Mouse (Mus musculus): ENCODE data around the gene Pde1c.

DNA sequence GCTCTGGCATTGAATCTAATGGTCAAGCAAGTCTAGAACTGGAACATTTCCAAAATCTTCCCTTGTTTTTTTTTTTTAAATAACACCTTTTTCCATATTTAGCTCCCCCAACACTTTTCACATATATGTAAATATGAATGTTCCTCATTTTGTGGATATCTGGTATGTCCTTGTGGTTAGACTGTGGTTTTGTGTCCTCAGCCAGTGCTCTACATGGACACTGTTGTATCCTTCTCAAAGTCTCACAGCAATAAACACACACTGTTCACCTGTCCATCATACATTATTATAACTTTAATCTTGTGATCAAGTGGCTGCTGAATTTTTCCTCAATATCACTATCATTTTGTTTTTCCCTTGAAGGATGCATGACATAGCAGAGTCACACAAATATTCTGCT, 34.2 kb downstream of the Pde1c start:
- TF ChIP-seq CTCF (IDR thresholded peaks at IDR 0.05) (no peak), POLR2A (IDR thresholded peaks at IDR 0.05; ENCODE audit: insufficient read depth, low read depth, low read length) (no peak), EP300 (IDR thresholded peaks at IDR 0.05; ENCODE audit: insufficient read depth, low read depth, low read length) (no peak)

All from heart, adult 2 months (tissue).